Mouse (Mus musculus) R1 (cell line): ENCODE data around the gene Usp13.

ENCODE experiments used
- DNase-seq: peaks from one replicate; pipeline ENCODE4 v3.0.0-alpha.2; 2018; ENCODE audit warnings: low read depth, low spot score

The Usp13 gene

GRCm38 (mm10) chr3:32939802-32940501, 122.6 kb downstream of the Usp13 start:
- DNase-seq: no peak

- DNase-seq: peak; percentile 72
Observed at GRCm38 (mm10) chr3:32947486-32947885, 130.1 kb downstream of the Usp13 start.

DNA sequence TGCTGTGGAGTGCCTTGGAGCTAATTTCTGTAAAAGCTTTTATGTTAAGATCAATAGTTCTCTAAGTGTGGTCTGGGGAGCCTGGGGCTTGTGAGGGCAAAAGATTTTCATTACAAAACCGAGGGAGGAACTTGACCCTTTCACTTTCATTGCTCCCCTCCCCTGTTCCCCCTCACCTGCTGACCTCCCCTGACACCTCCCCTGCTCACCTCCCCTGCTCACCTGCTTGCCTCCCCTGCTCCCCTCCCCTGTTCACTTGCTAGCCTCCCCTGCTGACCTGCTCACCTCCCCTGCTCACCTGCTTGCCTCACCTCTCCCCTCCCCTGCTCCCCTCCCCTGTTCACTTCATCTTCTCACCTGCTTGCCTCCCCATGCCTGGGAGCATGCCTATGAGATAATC, 134.0 kb downstream of the Usp13 start:
- DNase-seq: no peak

- no peak for DNase-seq
Observed at GRCm38 (mm10) chr3:32961494-32961893, 144.1 kb downstream of the Usp13 start.

DNA sequence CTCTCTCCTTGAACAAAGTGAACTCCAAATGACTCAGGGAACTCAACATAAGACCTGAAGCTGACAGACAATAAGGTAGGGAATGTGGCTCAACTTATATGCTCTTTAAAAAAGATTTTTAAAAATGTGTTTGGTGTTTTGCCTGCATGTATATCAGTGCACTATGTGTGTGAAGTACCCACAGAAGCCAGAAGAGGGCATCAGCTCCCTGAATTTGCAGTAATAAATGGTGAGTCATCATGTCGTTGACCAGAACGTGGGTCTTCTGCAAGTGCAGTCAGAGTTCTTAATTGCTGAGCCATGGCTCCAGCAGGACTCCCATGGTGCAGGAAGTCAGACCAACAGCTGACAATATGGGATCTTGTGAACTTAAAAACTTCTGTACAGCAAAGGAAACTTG, 148.2 kb downstream of the Usp13 start:
- peak; percentile 71 for DNase-seq

DNA sequence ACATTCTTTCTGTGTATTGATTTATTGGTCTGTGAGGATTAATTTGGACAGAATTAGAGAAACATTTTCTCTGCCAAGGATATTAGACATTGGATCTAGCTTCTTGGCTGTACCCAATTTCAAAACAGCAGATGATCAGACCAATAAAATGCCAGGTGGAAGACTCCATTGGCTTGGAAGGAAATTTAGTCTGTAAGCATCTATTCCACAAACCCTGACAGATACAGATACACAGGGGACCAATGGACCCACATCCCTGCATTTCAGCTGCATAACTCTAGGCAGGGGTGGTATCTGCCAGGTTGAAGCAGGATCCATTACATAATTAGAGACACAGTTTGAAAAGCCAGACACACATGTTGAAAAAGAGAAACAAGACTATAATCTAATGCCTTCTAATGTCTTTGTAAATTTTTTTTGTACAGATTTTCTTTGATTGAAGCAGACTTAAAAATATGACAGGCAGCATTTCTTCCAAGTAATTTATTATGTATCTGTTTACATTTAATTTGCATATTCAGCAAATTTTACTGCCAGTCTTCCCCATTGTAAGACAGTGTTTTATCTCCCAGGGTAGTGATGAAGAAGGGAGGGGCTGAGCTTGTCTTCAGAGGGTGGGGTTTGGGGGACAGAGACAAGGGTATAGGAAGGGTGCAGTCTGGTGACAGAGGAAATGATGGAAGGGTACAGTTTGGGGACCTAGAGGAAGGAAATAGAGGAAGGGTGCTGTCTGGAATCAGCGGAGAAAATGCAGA, 151.5 kb downstream of the Usp13 start:
- DNase-seq: no peak

DNA sequence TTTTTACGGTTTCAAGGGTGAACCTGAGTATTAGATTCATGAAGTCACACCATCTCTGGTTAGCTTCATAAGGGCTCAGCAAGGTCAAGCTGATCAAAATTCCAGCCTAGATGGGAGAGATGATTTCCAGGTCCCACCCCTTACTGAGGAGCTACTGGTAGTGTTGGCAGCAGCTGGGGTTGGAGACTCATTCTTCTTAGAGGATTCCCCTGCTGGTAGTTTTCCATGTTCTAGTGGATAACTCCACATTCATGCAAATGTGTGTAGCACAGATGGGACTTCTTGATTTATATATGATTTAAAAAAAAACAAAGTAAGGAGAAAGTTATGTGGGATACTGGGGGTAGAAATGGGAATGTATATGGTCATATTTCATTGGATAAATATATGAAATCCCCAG, 152.9 kb downstream of the Usp13 start:
- no peak for DNase-seq

DNA sequence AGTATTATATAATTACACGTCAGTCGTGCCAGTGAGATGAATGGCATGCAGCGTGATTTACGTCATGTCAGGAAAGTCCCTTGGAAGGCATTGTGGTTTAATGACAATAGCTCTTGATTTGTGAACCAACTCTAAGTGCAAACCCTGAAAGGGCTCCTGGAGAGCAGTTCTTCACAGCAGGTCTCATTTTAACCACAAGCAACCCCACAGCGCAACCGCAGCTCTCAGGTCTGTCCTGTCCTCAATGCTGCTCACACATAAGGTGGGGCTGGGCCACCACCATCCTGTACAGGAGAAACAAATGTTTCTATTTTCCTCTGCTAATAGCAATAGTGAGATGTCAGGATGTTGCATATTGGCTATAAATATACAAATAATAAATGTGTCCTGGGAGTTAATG, 161.9 kb downstream of the Usp13 start:
- DNase-seq: peak; percentile 34

GRCm38 (mm10) chr3:32979981-32980380, 162.6 kb downstream of the Usp13 start:
- no peak for DNase-seq

DNA sequence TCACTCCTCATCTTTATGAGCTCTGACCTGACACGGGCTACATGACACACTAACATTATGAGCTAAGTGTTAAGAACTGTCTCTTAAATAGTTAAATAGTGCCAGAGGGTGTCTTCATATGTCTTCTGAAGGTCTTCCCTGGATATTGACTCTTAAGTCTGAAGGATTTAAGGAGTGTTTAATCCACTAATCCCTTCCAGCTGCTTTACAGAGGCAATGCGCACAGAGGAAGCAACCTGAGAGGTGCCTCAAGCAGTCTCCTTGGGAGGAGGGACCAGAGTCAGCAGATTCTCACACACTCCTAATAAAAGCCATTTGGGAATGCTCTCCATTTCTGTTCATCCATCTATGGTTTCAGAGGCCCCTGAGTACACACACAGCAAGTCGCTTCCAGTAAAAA, 167.8 kb downstream of the Usp13 start:
- no peak for DNase-seq
